Mouse (Mus musculus): ENCODE results near the gene Itsn1.

The Itsn1 gene

GRCm38 (mm10) chr16:91846089-91846741 lies 117.1 kb downstream of the Itsn1 start:
- no peak for DNase-seq (ENCODE audit: low spot score)

GRCm38 (mm10) chr16:91847525-91848225 lies 118.6 kb downstream of the Itsn1 start:
- no peak for DNase-seq (ENCODE audit: low spot score)

DNA sequence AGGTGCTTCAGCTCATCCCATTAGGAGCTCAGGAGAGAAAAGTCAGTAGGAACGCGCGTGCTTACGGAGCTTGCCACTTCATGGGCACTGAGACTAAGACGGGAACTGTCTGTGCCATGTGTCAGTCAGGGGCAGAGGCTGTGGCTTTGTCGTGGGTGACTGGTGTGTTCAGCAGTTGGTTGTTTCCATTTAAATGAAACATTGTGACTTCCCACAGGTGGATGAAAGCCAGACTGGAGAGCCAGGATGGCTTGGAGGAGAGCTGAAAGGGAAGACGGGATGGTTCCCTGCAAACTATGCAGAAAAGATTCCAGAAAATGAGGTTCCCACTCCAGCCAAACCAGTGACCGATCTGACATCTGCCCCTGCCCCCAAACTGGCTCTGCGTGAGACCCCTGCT lies 119.4 kb downstream of the Itsn1 start:
- DNase-seq (ENCODE audit: low spot score): no peak

GRCm38 (mm10) chr16:91848906-91849603 lies 120.0 kb downstream of the Itsn1 start:
- DNase-seq (ENCODE audit: low spot score): no peak

DNA sequence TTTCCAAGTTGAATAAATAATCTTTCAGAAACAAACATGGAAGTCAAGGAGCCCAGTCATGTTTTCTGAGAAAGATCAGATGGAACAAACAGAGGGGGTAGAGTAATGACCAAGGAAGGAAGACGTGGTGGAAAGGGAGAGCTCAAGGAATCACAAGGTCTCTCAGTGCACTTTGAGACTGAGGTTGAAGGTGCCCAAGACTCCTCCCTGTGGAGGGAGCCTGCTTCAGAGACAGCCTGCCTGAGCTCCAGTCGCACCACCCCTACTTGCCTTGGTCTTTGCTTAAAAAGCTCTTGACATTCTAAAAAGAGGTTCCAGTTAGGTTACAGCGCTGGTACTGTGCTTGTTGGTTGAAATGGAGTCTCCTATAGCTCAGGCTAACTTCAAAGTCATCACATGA lies 121.1 kb downstream of the Itsn1 start:
- DNase-seq (ENCODE audit: low spot score): no peak

GRCm38 (mm10) chr16:91851456-91852231 lies 122.6 kb downstream of the Itsn1 start:
- no peak for DNase-seq (ENCODE audit: low spot score)

- DNase-seq (ENCODE audit: low spot score): no peak
Measured at GRCm38 (mm10) chr16:91852753-91853152, 123.7 kb downstream of the Itsn1 start.

- no peak for DNase-seq (ENCODE audit: low spot score)
Measured at GRCm38 (mm10) chr16:91853223-91853622, 124.1 kb downstream of the Itsn1 start.

GRCm38 (mm10) chr16:91858695-91859094 lies 129.6 kb downstream of the Itsn1 start:
- no peak for DNase-seq (ENCODE audit: low spot score)

DNA sequence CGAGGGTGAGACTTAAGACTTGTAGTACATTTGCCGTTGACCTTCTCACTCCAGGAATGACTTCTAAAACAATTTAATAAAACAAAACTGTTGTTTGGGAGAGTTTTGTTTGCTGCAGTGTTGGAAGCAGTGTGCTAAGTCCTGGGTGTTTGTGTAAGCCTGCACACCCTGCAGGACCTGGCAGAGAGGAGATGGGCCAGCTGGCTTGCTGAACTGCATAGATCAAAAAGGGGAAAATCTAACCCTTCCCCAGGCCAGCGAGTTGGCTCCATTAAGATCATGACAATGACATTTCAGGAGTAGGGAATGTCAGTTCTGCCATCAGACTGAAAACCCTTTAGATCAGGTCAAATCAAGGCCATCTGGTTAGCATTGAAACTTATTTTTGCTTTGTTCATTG lies 130.1 kb downstream of the Itsn1 start:
- DNase-seq (ENCODE audit: low spot score): no peak

DNA sequence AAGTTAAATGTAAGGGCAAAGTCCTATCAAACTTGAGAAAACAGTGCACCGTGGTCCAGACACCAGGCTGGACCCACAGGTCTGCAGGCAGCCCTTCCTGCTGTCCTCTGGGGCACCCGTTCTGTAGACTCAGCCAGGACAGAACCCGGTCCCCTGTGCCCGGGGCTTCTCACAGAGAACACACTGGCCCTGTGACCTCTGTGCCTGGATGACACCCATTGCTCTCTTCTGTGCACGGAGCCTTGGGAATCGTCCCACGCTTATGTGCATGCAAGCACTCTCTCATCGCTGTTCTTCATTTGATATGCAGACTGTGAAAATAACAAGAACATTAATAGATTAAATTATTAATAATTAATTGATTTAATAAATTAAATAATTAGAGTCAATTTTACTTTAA lies 130.9 kb downstream of the Itsn1 start:
- no peak for DNase-seq (ENCODE audit: low spot score)

DNA sequence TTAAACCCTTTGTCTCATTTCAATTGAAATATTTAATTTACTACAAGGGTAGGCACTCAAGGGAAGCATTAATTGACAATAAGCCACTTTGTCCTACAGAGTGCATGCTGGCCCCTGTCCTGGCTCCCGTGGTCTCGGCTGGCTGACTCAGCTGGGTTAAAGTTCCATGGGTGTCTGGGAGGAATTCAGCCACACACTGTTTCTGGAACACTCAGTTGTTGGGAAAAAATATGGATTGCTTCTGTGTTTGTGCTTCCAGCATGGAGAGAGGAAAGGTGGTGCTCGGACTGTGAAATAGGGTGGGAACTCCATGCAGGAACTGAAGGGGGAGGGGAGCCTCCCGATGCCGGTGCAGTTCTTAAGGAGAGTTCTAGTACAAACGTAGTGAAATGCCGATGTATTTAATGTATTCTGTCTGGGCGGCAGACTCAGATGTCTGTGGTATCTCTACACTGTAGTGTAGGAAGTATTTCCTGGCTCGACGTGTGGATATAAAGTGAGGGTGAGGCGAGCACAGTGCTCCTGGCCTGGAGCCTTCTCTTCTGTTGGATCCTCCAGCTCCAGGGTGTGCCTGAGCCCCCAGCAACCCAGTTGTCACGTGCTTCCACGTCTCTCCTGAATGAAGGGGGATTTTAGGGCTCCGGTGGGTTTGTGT lies 131.5 kb downstream of the Itsn1 start:
- DNase-seq (ENCODE audit: low spot score): no peak

GRCm38 (mm10) chr16:91861784-91862371 lies 132.8 kb downstream of the Itsn1 start:
- no peak for DNase-seq (ENCODE audit: low spot score)

DNA sequence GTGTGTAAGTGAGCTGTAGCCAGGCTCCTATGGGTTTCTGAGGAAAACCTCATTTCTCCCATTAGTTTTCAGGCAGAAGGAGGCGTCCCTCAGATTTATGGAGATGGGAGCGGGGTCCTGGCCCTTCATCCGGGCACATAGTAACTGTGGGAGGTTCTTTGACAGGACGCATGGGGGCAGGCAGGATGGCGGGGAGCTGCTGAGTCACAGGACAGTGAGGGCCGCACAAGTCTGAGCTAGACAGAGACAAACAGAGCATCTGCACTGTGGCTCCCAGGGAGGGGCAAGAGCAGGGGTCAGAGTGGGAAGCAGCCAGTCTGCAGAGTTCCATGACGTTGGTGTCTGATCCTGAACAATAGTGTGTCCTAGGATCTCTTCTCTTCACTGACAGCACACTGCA lies 133.8 kb downstream of the Itsn1 start:
- DNase-seq (ENCODE audit: low spot score): no peak

DNA sequence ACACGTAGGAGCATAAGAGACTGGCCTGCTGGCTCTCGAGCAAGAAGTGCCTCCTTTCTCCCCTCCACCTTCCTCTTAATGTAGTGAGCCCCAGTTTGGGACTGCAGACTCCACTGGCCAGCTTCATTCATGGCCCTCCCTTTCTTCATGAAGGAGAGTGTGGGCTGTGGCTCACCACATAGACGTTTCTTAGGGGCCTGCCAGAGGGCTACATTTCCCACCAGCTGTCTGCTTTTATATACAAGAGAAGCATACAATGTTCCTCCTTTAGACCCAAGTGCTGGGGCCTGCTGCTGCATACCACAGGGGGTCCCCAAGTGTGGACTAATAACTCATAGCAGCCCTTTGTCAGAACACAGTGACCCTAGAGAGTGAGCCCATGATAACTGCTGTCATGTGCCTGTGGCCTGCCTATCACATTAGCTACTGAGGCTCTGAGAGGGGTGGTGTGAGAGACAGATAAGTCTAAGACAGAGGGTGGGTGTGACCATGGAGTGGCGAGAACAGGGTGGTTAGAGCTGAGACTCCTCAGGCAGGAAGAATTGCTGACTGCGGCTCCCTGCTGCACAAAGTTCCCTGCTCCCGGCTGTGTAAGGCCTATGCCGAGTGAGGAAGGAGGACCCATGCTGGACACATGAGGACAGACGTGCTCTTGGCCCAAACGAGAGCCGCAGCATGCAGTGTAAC lies 135.7 kb downstream of the Itsn1 start:
- no peak for DNase-seq (ENCODE audit: low spot score)

- DNase-seq (ENCODE audit: low spot score): no peak
Measured at GRCm38 (mm10) chr16:91865570-91866257, 136.6 kb downstream of the Itsn1 start.

DNA sequence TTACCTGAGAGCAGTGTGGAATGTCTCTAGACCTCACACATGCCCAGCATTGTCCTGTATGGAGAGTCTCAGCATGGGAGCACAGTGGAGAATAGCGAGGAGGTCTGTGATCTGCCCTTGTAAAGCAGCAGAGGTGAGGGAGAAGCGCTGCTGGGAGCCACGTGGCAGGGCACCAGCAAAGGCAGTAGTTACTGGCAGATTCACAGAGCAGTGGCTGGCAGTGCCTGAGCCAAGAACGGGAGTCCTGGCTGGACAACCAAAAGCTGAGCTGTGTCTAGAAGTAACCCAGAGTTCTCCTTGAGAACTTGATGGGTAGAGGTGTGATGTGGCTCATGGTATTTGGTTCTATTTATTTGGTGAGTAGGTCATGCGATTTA lies 137.2 kb downstream of the Itsn1 start:
- no peak for DNase-seq (ENCODE audit: low spot score)

DNA sequence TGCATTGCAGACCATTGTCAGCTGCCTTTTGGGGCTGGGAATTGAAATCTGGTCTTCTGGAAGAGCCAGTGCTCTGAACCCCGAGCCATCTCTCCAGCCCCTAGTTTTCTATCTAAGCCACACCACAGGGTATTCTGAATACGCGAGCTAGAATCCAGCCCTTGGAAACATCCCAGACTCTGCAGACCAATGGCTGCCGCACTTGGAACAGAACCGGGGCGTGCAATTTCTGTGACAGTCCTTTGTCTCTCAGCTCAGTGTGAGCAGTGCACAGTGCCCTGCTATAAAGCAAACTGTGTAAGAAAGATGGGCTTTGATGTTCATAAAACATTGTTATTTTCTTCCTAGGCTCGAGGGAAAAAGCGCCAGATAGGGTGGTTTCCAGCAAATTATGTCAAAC lies 138.6 kb downstream of the Itsn1 start:
- no peak for DNase-seq (ENCODE audit: low spot score)

DNA sequence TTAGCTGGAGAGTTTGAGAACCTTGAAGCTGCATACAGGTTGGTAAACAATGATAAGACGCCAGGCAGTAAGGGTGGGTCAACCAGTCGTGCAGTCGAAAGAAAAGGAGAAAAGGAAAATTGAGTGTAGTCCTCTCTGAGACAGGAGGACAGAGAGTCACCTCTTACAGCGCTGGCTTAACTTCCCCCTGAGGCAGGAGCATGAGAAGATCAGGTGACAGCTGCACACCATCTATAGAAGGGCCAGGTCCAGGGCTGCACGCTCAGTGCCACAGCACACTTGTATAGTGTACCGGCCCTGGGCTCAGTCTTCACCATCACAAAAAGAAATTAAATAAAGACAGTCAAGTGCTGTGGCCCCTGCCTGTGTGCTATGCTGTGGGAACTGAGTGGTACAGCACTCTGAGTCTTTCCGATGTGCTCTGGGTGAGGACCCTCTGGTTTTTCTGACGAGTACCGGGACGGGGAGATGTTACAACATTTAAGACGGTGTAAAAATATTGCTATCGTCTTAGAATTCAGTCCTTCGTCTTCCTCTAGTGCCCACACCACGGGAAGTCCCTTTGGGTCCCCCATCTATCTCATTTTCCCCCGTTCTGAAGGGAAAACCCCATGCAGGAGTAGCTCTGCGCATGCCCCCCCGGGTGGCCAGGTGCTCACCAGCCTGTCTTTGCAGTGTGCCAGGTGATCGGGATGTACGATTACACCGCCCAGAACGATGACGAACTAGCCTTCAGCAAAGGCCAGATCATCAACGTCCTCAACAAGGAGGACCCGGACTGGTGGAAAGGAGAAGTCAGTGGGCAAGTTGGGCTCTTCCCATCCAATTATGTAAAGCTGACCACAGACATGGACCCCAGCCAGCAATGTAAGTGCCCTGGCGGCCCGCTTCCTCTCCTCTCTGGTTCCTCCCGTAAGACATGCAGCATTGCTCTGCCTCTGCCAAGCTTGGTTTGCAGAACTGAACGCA lies 140.1 kb downstream of the Itsn1 start:
- DNase-seq (ENCODE audit: low spot score): no peak

Data from urinary bladder, postnatal 25 days (tissue).